Mouse (Mus musculus): ENCODE data around the gene Midn.

Midn gene

DNA sequence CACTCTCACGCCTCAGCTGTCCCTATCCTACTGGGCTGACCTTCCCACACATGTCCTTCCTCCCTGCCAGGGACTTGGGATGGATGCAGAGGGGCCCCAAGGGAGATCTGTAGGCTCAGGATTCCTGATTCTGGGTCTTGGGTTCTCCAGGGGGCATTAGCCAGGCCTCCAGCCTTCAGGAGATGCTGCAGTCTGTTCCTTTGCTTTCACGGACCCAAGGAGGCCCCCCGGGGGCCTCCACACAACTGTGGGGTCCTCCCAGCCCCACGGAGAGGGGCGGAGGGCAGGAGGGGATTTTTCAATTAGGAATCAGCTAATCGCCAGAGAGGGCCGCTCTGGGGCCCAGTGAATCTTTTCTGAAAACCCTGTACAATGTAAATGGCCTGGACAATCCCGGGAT lies 46.4 kb downstream of the Midn start:
- DNase-seq (ENCODE audit: low spot score) = no peak

DNA sequence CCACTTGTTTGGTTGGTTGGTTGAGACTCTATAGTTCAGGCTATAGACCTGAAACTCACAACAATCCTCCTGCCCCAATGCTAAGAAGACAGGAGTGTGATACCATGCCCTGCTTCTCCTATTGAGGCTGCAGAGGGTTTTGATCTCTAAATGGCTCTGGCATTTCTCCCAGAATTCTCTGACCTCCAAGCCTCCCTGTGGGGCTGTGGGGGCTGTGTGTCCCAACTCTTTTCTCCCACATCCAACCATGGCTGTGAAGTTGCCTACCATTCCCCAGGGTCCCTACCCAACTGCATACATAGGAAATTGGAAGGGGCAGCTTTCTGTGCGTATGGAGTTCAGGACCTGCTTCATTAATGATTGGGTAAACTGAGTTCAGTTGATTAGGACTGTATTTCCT lies 48.1 kb downstream of the Midn start:
- no peak for DNase-seq (ENCODE audit: low spot score)

DNA sequence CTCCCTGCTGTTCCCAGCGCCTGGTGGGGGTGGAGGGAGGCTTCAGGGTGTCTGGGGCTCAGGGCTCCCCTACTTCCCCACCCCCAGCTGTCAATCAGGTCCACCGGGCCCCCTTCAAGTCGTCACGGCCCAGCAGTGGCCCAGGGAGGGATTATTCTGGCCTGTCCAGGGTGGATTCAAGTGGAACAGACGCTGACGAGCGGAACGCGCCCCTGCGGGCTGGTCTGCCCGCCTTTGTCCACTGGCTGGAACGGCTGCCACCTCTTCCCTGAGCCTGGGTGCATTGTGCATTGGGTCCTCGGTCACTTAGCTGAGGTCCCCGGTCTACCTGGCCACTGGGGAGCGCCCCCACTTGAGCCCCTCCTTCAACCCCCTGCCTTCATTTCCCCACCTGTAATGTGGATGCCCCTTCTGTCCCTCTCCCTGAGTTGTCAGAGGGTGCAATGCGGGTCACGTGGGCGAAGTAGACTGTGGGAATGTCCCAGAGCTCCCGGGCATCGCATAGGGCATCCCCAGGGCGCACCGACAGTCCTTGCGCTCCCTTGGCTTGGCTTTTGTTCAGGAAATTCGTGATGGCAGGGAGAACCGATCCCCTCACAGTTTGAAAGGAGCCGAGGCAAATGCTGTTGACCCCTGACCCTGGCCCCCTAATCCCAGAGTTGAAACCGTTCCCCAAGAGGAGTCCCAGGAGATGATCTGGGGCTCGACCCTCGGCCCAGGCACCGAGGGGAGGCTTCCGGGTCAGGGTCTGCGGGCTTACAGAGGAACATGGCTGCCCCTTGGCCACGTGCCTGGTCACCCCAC lies 48.9 kb downstream of the Midn start:
- no peak for DNase-seq (ENCODE audit: low spot score)

DNA sequence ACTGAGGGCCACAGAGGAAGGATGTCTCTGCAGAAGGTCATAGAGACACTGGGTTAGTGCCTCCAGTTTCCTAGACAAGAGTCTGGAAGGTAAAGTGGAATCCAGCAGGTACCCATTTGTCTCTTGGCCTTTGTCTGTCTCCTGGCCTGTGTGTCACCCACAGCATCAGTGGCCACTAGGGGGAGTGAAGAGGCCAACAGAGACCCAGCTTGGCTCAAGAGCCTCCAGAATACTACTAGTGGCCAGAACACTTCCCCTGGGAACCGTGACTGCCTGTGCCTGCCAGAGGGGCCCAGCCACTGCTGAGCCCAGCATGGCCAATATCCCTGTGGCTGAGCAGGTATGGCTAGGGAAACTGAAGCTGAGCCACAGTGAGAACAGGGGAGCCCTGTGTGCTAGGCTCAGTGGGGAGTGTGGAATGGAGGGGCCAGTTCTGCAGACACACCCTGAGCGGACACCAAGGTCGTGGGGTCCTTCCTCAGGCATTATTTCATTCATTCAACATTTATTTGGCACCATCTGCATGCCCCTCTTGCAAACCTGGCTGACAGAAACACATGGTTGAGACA lies 51.5 kb downstream of the Midn start:
- DNase-seq (ENCODE audit: low spot score) = peak; percentile 94

DNA sequence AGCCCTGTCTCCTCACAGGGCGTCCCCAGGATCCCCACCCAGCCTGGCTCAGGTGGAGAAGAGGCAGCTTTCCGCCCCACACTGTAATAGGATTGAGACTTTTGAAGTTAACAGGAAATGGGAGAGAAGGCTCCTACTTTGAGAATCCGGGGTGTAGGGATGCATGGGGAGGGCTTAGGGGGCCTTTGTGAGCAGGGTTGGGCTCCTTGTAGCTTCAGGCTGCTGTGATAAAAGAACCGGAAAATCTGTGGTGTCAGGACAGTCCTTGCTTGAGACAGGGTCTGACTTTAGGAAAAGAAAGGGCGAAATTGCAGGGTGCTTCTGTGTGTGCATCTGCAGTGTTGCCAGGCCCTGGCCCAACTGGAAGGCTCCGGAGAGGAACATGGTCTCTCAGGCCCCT lies 52.4 kb downstream of the Midn start:
- no peak for DNase-seq (ENCODE audit: low spot score)

DNA sequence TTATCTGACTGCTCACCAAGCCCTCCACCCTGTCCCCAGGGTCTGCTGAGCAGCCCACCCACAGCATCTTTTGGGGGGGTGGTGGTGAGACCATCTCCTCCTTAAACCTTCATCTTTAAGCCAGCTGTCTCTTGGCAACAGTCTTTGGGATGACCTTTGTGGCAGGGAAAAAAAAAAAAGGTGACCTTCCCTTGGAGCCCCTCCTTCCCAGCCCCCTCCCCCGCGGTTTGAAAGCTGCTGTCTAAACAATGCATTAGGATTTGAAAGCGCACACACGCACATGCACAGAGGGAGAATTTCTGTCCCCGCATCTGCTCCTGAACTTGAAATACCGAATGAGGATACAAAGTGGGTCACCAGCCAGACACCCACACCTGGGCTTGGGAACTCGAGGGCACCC lies 56.0 kb downstream of the Midn start:
- no peak for DNase-seq (ENCODE audit: low spot score)

DNA sequence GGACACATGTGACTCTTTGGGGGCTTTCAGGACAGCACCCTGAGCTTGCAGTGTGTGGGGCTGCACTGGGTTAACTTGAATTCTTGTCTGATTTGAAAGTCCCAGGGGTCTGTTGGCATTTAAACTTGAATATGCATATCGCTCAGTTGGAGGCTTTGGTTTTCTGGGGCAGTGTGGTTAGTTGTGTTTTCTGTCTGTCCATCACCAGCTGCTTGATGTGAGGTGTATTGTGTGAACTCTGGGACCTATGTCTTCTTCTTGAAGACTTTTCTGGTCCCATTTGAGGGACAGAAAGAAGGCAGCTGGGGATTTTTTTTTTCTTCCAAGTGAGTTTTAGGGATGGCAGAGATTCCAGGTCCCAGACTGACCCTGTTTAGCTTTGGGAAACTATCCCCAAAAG lies 59.1 kb downstream of the Midn start:
- no peak for DNase-seq (ENCODE audit: low spot score)

DNA sequence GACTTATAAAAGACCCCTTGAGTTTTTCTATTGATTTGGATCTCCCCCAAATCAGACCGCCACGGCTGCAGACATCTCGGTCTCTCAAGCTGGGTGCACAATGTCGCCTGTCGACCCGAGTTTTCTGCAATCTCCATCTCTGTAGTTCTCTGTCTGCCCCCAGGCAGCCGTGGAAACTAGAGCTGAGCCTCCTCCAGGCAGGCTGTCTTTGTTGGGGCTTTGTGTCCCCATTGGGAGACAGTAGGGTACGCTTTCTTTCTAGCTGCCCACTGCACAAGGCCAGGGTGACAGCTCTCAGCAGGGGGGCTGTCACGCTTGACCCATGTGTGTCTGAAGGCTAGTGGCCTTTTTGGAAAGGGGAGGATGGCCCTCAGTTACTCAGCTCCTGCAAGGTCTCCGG lies 59.6 kb downstream of the Midn start:
- DNase-seq (ENCODE audit: low spot score) = no peak

Measured in MN1 (cell line).